8 mouse cellular contexts compared by ENCODE assay signal in the genomic region with DNA sequence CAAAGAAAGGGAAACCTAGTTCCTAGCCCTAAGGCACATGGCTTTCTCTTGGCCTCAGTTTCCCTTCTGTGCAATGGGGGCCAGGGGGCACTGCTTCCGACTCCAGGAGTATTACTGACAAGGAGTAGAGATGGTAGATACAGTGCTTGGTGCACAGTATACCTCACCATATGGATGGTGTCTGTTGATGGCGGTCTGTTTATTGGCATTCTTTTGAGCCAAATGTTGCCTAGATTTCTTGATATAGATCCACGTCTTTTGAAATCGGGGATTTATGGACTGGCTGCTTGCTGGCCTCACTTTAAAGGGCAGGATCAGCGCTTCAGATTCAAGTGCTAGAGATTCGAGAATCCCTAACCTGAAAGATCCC. TPM values are rescaled to one million over a fixed set of nuclear protein-coding genes. Genes with fewer than 3 reads are reported as not detected.
DNase-seq lines count a peak whose midpoint lies in the region; ATAC-seq and TF ChIP-seq lines count a peak whose summit lies in the region.

No protein-coding gene starts in this region.

- no peak for DNase-seq in heart, adult 9 months (ENCODE audit: low spot score in 2 of 2)
- no peak for DNase-seq in embryonic facial prominence, embryonic 11.5 days (ENCODE audit: low spot score)
- no peak for DNase-seq in hindbrain, postnatal 0 days (ENCODE audit: low spot score)
- DNase-seq in right cerebral cortex, postnatal 10 days (ENCODE audit: low spot score in 2 of 2): no peak
- DNase-seq in spleen, postnatal 36 days (ENCODE audit: low spot score in 2 of 2): no peak

- no peaks in the 10 kb centered on the region for H3K9me3 ChIP-seq in heart, embryonic 15.5 days (replicated peaks)
- H3K9me3 ChIP-seq in embryonic facial prominence, embryonic 11.5 days (replicated peaks; ENCODE audit: control insufficient read depth, low read length): no peaks in the 10 kb centered on the region
- no peaks in the 10 kb centered on the region for H3K9me3 ChIP-seq in hindbrain, postnatal 0 days (ENCODE audit: low read length)
- no peaks in the 10 kb centered on the region for H3K9me3 ChIP-seq in midbrain, embryonic 16.5 days (replicated peaks; ENCODE audit: control insufficient read depth, low read length, poor library complexity, severe bottlenecking)

- H3K27me3 ChIP-seq in heart, embryonic 15.5 days: no peaks in the 10 kb centered on the region
- H3K27me3 ChIP-seq in embryonic facial prominence, embryonic 11.5 days (ENCODE audit: control insufficient read depth, insufficient read depth, low read length): no peaks in the 10 kb centered on the region
- H3K27me3 ChIP-seq in hindbrain, postnatal 0 days (ENCODE audit: insufficient read depth, low read length): peaks cover 4% of the 10 kb centered on the region; the same call in 1 of the 2 replicates
- no peaks in the 10 kb centered on the region; the same call in 1 of the 2 replicates for H3K27me3 ChIP-seq in midbrain, embryonic 16.5 days (ENCODE audit: control insufficient read depth, insufficient read depth, low read depth, low read length)

- peaks cover 93% of the 10 kb centered on the region for H3K4me1 ChIP-seq in heart, embryonic 15.5 days (replicated peaks)
- H3K4me1 ChIP-seq in embryonic facial prominence, embryonic 11.5 days (ENCODE audit: control insufficient read depth, insufficient read depth, low read length): peaks cover 35% of the 10 kb centered on the region
- peaks cover 39% of the 10 kb centered on the region for H3K4me1 ChIP-seq in hindbrain, postnatal 0 days (ENCODE audit: insufficient read depth, low read length)
- peaks cover 22% of the 10 kb centered on the region for H3K4me1 ChIP-seq in midbrain, embryonic 16.5 days (ENCODE audit: control insufficient read depth, insufficient read depth, low read length)

- no peaks in the 10 kb centered on the region for H3K36me3 ChIP-seq in heart, embryonic 15.5 days
- no peaks in the 10 kb centered on the region for H3K36me3 ChIP-seq in embryonic facial prominence, embryonic 11.5 days (replicated peaks; ENCODE audit: control insufficient read depth, insufficient read depth, low read depth, low read length)
- H3K36me3 ChIP-seq in hindbrain, postnatal 0 days (ENCODE audit: insufficient read depth, low read length): no peaks in the 10 kb centered on the region
- H3K36me3 ChIP-seq in midbrain, embryonic 16.5 days (ENCODE audit: control insufficient read depth, insufficient read depth, low read length): no peaks in the 10 kb centered on the region

- WGBS in heart, embryonic 15.5 days: 64% methylated on average over 6 of the region's 6 CpGs
- 53% methylated on average over 6 of the region's 6 CpGs for WGBS in embryonic facial prominence, embryonic 11.5 days
- WGBS in hindbrain, postnatal 0 days: 53% methylated on average over 6 of the region's 6 CpGs
- 56% methylated on average over 6 of the region's 6 CpGs for WGBS in midbrain, embryonic 16.5 days

- no peak overlapping the region for H3K9ac ChIP-seq in heart, embryonic 15.5 days
- H3K9ac ChIP-seq in embryonic facial prominence, embryonic 11.5 days (replicated peaks; ENCODE audit: low read length): no peak overlapping the region
- H3K9ac ChIP-seq in hindbrain, postnatal 0 days (replicated peaks; ENCODE audit: low read length): no peak overlapping the region
- no peak overlapping the region for H3K9ac ChIP-seq in midbrain, embryonic 16.5 days (ENCODE audit: low read depth, low read length)

- peak overlapping the region; percentile 95 for H3K27ac ChIP-seq in heart, embryonic 15.5 days
- H3K27ac ChIP-seq in embryonic facial prominence, embryonic 11.5 days (replicated peaks; ENCODE audit: low read depth, low read length): peak overlapping the region; percentile 82
- peak overlapping the region; percentile 79 for H3K27ac ChIP-seq in hindbrain, postnatal 0 days
- peak overlapping the region; percentile 55; the same call in 1 of the 2 replicates for H3K27ac ChIP-seq in midbrain, embryonic 16.5 days (ENCODE audit: low read length)

- no peak for ATAC-seq in heart, embryonic 15.5 days (replicated peaks; ENCODE audit: insufficient number of reproducible peaks, insufficient read depth, low FRiP score, low read depth)
- ATAC-seq in embryonic facial prominence, embryonic 11.5 days (replicated peaks; ENCODE audit: insufficient number of reproducible peaks, low FRiP score, low TSS enrichment, low read depth): no peak
- ATAC-seq in hindbrain, postnatal 0 days: no peak
- peak; percentile 14; the same call in 1 of the 2 replicates for ATAC-seq in midbrain, embryonic 16.5 days
- ATAC-seq in erythroblast, adult 5-6 weeks (replicated peaks; ENCODE audit: low FRiP score, poor library complexity, severe bottlenecking): no peak

- peak overlapping the region; percentile 62 for H3K4me2 ChIP-seq in heart, embryonic 15.5 days
- peak overlapping the region; percentile 19; the same call in 1 of the 2 replicates for H3K4me2 ChIP-seq in embryonic facial prominence, embryonic 11.5 days (ENCODE audit: low read depth, low read length)
- peak overlapping the region; percentile 46 for H3K4me2 ChIP-seq in hindbrain, postnatal 0 days (ENCODE audit: low read depth, low read length)
- peak overlapping the region; percentile 50 for H3K4me2 ChIP-seq in midbrain, embryonic 16.5 days (ENCODE audit: low read length)

- no peak overlapping the region for H3K4me3 ChIP-seq in heart, embryonic 15.5 days
- H3K4me3 ChIP-seq in embryonic facial prominence, embryonic 11.5 days (ENCODE audit: low read depth, low read length): no peak overlapping the region
- H3K4me3 ChIP-seq in hindbrain, postnatal 0 days (ENCODE audit: low read length): no peak overlapping the region
- H3K4me3 ChIP-seq in midbrain, embryonic 16.5 days (ENCODE audit: low read depth, low read length): no peak overlapping the region

- no peak for TF ChIP-seq CTCF in hindbrain, postnatal 0 days (IDR thresholded peaks at IDR 0.05; ENCODE audit: low read depth)

RNA-seq across cellular contexts. Expression of a gene that starts 18.0 kb away (rescaled TPM):
- 14.0 and 17.4 TPM in 2 replicates for polyA plus RNA-seq in heart, embryonic 15.5 days (2015; fragmentation: Nextera tagmentation; extraction: Ambion mirVana)
- polyA plus RNA-seq in embryonic facial prominence, embryonic 11.5 days (2014; fragmentation: Nextera tagmentation; extraction: Ambion mirVana): 10.2 and 11.3 TPM in 2 replicates
- 6.5 and 8.1 TPM in 2 replicates for total RNA-seq in hindbrain, postnatal 0 days (2014; rRNA removed)
- polyA plus RNA-seq in hindbrain, postnatal 0 days (2015; fragmentation: Nextera tagmentation; extraction: Ambion mirVana): 3.8 and 5.2 TPM in 2 replicates
- 1.8 and 2.1 TPM in 2 replicates for polyA plus RNA-seq in midbrain, embryonic 16.5 days (2015; fragmentation: Nextera tagmentation; extraction: Ambion mirVana)
- not detected in 2 replicates for total RNA-seq in erythroblast, adult 5-6 weeks (2015; ENCODE audit: low replicate concordance)
- not detected in 2 replicates for total RNA-seq in erythroblast, adult 5-6 weeks (2017; ENCODE audit: low replicate concordance)
